Mouse (Mus musculus): ENCODE measurements around the gene Ttc32. TPM values are rescaled to one million over a fixed set of nuclear protein-coding genes. Genes with fewer than 3 reads are reported as not detected.
"Not testable (repeated sequence)": the region's sequence is repeated elsewhere in the genome, so short reads cannot be mapped to it uniquely, and the experiment has no call there.

Ttc32 gene
- polyA plus RNA-seq (2012; ENCODE audit: insufficient read depth, insufficient read length, missing spikeins) = 21.3 and 36.3 TPM in 2 replicates

GRCm38 (mm10) chr12:9029888-9030723, at the start of gene Ttc32:
Gene Ttc32 (plus strand): TSS chr12:9029997.
- Histone ChIP-seq H3K4me1 (ENCODE audit: control insufficient read depth, insufficient read depth, insufficient read length, low read length) (no peaks in the 10 kb centered on the region), H3K27ac (replicated peaks; ENCODE audit: low read depth, low read length) (peak within 1 kb of the TSS; percentile 95), H3K4me3 (ENCODE audit: insufficient read depth, low read depth, low read length) (peak within 1 kb of the TSS; percentile 87)

- Histone ChIP-seq H3K4me3 (ENCODE audit: insufficient read depth, low read depth, low read length) (no peak overlapping the region; the same call in 1 of the 2 replicates), H3K4me1 (ENCODE audit: control insufficient read depth, insufficient read depth, insufficient read length, low read length) (peaks cover 2% of the 10 kb centered on the region; the same call in 1 of the 2 replicates), H3K27ac (replicated peaks; ENCODE audit: low read depth, low read length) (no peak overlapping the region)
Observed at GRCm38 (mm10) chr12:8993231-8993630, 36.6 kb upstream of the Ttc32 start.

GRCm38 (mm10) chr12:8998318-8998717, 31.5 kb upstream of the Ttc32 start:
- no peak overlapping the region for H3K4me3 ChIP-seq (ENCODE audit: insufficient read depth, low read depth, low read length)
- H3K4me1 ChIP-seq (ENCODE audit: control insufficient read depth, insufficient read depth, insufficient read length, low read length) = peaks cover under 1% of the 10 kb centered on the region; the same call in 1 of the 2 replicates
- no peak overlapping the region for H3K27ac ChIP-seq (replicated peaks; ENCODE audit: low read depth, low read length)

- no peaks in the 10 kb centered on the region for H3K4me1 ChIP-seq (ENCODE audit: control insufficient read depth, insufficient read depth, insufficient read length, low read length)
- no peak overlapping the region for H3K27ac ChIP-seq (replicated peaks; ENCODE audit: low read depth, low read length)
- H3K4me3 ChIP-seq (ENCODE audit: insufficient read depth, low read depth, low read length) = no peak overlapping the region
Observed at GRCm38 (mm10) chr12:9002038-9002648, 27.7 kb upstream of the Ttc32 start.

GRCm38 (mm10) chr12:9007146-9007545, 22.7 kb upstream of the Ttc32 start:
- Histone ChIP-seq H3K4me1 (ENCODE audit: control insufficient read depth, insufficient read depth, insufficient read length, low read length) (no peaks in the 10 kb centered on the region), H3K4me3 (ENCODE audit: insufficient read depth, low read depth, low read length) (no peak overlapping the region), H3K27ac (replicated peaks; ENCODE audit: low read depth, low read length) (no peak overlapping the region)

- Histone ChIP-seq H3K4me3 (ENCODE audit: insufficient read depth, low read depth, low read length) (no peak overlapping the region), H3K4me1 (ENCODE audit: control insufficient read depth, insufficient read depth, insufficient read length, low read length) (no peaks in the 10 kb centered on the region), H3K27ac (replicated peaks; ENCODE audit: low read depth, low read length) (no peak overlapping the region)
Observed at GRCm38 (mm10) chr12:9007811-9008210, 22.0 kb upstream of the Ttc32 start.

GRCm38 (mm10) chr12:9010311-9010710, 19.5 kb upstream of the Ttc32 start:
- Histone ChIP-seq H3K4me3 (ENCODE audit: insufficient read depth, low read depth, low read length) (no peak overlapping the region), H3K4me1 (ENCODE audit: control insufficient read depth, insufficient read depth, insufficient read length, low read length) (no peaks in the 10 kb centered on the region), H3K27ac (replicated peaks; ENCODE audit: low read depth, low read length) (no peak overlapping the region)

- H3K27ac ChIP-seq (replicated peaks; ENCODE audit: low read depth, low read length) = no peak overlapping the region
- H3K4me1 ChIP-seq (ENCODE audit: control insufficient read depth, insufficient read depth, insufficient read length, low read length) = no peaks in the 10 kb centered on the region
- H3K4me3 ChIP-seq (ENCODE audit: insufficient read depth, low read depth, low read length) = no peak overlapping the region
Observed at GRCm38 (mm10) chr12:9016376-9016775, 13.4 kb upstream of the Ttc32 start.

- H3K27ac ChIP-seq (replicated peaks; ENCODE audit: low read depth, low read length) = no peak overlapping the region
- H3K4me1 ChIP-seq (ENCODE audit: control insufficient read depth, insufficient read depth, insufficient read length, low read length) = no peaks in the 10 kb centered on the region
- no peak overlapping the region for H3K4me3 ChIP-seq (ENCODE audit: insufficient read depth, low read depth, low read length)
Observed at GRCm38 (mm10) chr12:9020431-9020830, 9.4 kb upstream of the Ttc32 start.

- Histone ChIP-seq H3K4me1 (ENCODE audit: control insufficient read depth, insufficient read depth, insufficient read length, low read length) (no peaks in the 10 kb centered on the region), H3K4me3 (ENCODE audit: insufficient read depth, low read depth, low read length) (no peak overlapping the region), H3K27ac (replicated peaks; ENCODE audit: low read depth, low read length) (no peak overlapping the region)
Observed at GRCm38 (mm10) chr12:9020986-9021385, 8.8 kb upstream of the Ttc32 start.

GRCm38 (mm10) chr12:9023031-9023430, 6.8 kb upstream of the Ttc32 start:
- no peak overlapping the region for H3K4me3 ChIP-seq (ENCODE audit: insufficient read depth, low read depth, low read length)

GRCm38 (mm10) chr12:9024071-9024470, 5.7 kb upstream of the Ttc32 start:
- no peaks in the 10 kb centered on the region for H3K4me1 ChIP-seq (ENCODE audit: control insufficient read depth, insufficient read depth, insufficient read length, low read length)

More at GRCm38 (mm10) chr12:9023031-9023430, 6.8 kb upstream of the Ttc32 start:
- no peak overlapping the region for H3K27ac ChIP-seq (replicated peaks; ENCODE audit: low read depth, low read length)
- H3K4me1 ChIP-seq (ENCODE audit: control insufficient read depth, insufficient read depth, insufficient read length, low read length) = no peaks in the 10 kb centered on the region

GRCm38 (mm10) chr12:9024736-9025135, 5.1 kb upstream of the Ttc32 start:
- no peak overlapping the region for H3K4me3 ChIP-seq (ENCODE audit: insufficient read depth, low read depth, low read length)
- H3K27ac ChIP-seq (replicated peaks; ENCODE audit: low read depth, low read length) = no peak overlapping the region
- H3K4me1 ChIP-seq (ENCODE audit: control insufficient read depth, insufficient read depth, insufficient read length, low read length) = no peaks in the 10 kb centered on the region

More at GRCm38 (mm10) chr12:9024071-9024470, 5.7 kb upstream of the Ttc32 start:
- no peak overlapping the region for H3K4me3 ChIP-seq (ENCODE audit: insufficient read depth, low read depth, low read length)
- no peak overlapping the region for H3K27ac ChIP-seq (replicated peaks; ENCODE audit: low read depth, low read length)

GRCm38 (mm10) chr12:9026843-9027242, 3.0 kb upstream of the Ttc32 start:
- no peak overlapping the region for H3K4me3 ChIP-seq (ENCODE audit: insufficient read depth, low read depth, low read length)
- no peaks in the 10 kb centered on the region for H3K4me1 ChIP-seq (ENCODE audit: control insufficient read depth, insufficient read depth, insufficient read length, low read length)
- no peak overlapping the region for H3K27ac ChIP-seq (replicated peaks; ENCODE audit: low read depth, low read length)

GRCm38 (mm10) chr12:9028816-9029215, 981 bp upstream of the Ttc32 start:
- H3K27ac ChIP-seq (replicated peaks; ENCODE audit: low read depth, low read length); H3K4me3 ChIP-seq (ENCODE audit: insufficient read depth, low read depth, low read length); H3K4me1 ChIP-seq (ENCODE audit: control insufficient read depth, insufficient read depth, insufficient read length, low read length): not testable (repeated sequence)

- Histone ChIP-seq H3K4me3 (ENCODE audit: insufficient read depth, low read depth, low read length) (no peak overlapping the region), H3K27ac (replicated peaks; ENCODE audit: low read depth, low read length) (no peak overlapping the region), H3K4me1 (ENCODE audit: control insufficient read depth, insufficient read depth, insufficient read length, low read length) (no peaks in the 10 kb centered on the region)
Observed at GRCm38 (mm10) chr12:9029506-9029887, 300 bp upstream of the Ttc32 start.
